Mouse (Mus musculus) neural tube, embryonic 15.5 days (tissue): ENCODE results near the gene Ercc5. TPM values are rescaled to one million over a fixed set of nuclear protein-coding genes. Genes with fewer than 3 reads are reported as not detected.

Experiments used
- ATAC-seq: fragments of 200-750 bp; cut with Nextera tagmentation; 2 replicates; pipeline ENCODE4 v1.8.0; 2017; ENCODE audit warnings: mild to moderate bottlenecking, moderate TSS enrichment, moderate library complexity; ENCODE audit not compliant: low FRiP score
- H3K27ac ChIP-seq: fragments of 300-500 bp; sonication (generic); replicated peaks from 2 replicates; pipeline ENCODE4 v1.5.1; 2015; ENCODE audit warnings: mild to moderate bottlenecking, inconsistent platforms
- H3K27me3 ChIP-seq: fragments of 300-500 bp; sonication (generic); replicated peaks from 2 replicates; pipeline ENCODE4 v1.6.1; 2015; ENCODE audit warnings: inconsistent platforms
- H3K36me3 ChIP-seq: fragments of 300-500 bp; sonication (generic); 2 replicates; pipeline ENCODE4 v1.6.1; 2015; ENCODE audit warnings: inconsistent platforms
- H3K4me1 ChIP-seq: fragments of 300-500 bp; sonication (generic); 2 replicates; pipeline ENCODE4 v1.6.1; 2015; ENCODE audit warnings: inconsistent platforms
- H3K4me2 ChIP-seq: fragments of 300-500 bp; sonication (generic); 2 replicates; pipeline ENCODE4 v1.6.1; 2015; ENCODE audit warnings: inconsistent platforms, mild to moderate bottlenecking, moderate library complexity
- H3K4me3 ChIP-seq: fragments of 300-500 bp; sonication (generic); replicated peaks from 2 replicates; pipeline ENCODE4 v1.5.1; 2015; ENCODE audit warnings: mild to moderate bottlenecking, inconsistent platforms
- H3K9ac ChIP-seq: fragments of 300-500 bp; sonication (generic); replicated peaks from 2 replicates; pipeline ENCODE4 v1.6.1; 2015; ENCODE audit warnings: mild to moderate bottlenecking, inconsistent platforms
- H3K9me3 ChIP-seq: fragments of 300-500 bp; sonication (generic); replicated peaks from 2 replicates; pipeline ENCODE4 v1.6.1; 2016; ENCODE audit warnings: inconsistent platforms
- WGBS: fragments of 180-500 bp; shearing (Covaris S2); methylation state at CpG from one replicate; pipeline ENCODE4 v1.1.7; 2015; ENCODE audit warnings: mixed read lengths; 5-methylcytosine and 5-hydroxymethylcytosine counted together
- polyA plus RNA-seq: library from polyadenylated mRNA; unstranded; fragments of >200 nt; fragmentation: Nextera tagmentation; extraction: Ambion mirVana; gene quantifications from 2 replicates; pipeline ENCODE4 v1.2.1, GENCODE M21; 2015

Gene Ercc5
- polyA plus RNA-seq, 1 experiment from 2014 or later, result 24.2 TPM

DNA sequence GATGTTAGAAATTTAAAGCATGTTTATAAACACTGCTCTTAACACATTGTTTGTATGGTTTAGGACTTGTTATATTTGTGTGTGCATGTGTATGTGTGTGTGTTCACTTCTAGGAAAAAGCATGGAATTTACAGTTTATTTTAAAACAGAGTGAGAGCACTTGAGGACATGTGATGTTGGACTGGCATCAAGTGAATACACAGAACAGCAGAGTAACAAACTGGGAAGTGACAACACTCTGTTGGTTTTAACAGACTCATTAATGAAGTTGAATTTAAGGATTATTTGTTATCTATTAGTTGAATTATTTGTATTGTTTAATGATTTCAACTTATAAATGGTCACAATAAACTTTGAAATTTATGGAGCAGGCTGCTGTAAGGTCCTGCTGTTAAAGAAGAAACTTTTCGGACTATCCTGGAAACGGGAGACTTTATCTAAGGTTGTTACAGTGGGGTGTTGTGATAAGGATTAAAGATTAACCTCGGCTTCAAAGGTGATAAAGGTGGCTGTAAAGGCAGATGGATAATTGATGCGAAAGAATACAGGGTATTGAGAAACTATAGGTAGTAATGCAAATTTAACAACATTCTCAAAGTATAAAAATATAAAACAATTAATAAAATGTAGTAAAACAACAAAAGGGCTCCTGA lies 17.5 kb upstream of the Ercc5 start:
- Histone ChIP-seq H3K27ac (no peak overlapping the region), H3K36me3 (peaks cover 46% of the 10 kb centered on the region), H3K4me1 (no peaks in the 10 kb centered on the region), H3K27me3 (no peaks in the 10 kb centered on the region), H3K4me3 (no peak overlapping the region), H3K4me2 (no peak overlapping the region), H3K9ac (no peak overlapping the region), H3K9me3 (no peaks in the 10 kb centered on the region)
- 92% methylated on average over 4 of the region's 4 CpGs for WGBS
- ATAC-seq, result no peak

DNA sequence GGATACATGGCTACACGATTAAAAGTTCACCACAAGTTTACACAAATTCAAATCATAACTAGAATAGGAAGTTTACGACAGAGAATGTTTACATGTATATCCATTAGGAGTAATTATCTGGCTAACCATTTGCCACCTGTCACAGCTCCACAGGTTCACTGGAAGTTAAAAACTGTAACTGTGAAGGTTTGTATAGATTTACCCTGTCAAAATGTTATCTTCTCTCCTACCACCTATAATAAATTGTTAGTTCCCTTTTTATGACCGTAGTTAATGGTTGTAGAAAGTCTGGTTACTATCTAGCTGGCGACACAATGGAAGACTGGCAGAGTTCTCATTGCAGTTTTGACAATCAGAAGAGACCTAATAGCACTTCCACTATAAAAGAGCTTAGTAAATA lies 7.3 kb upstream of the Ercc5 start:
- Histone ChIP-seq H3K9ac (no peak overlapping the region), H3K4me3 (no peak overlapping the region), H3K27me3 (no peaks in the 10 kb centered on the region), H3K4me2 (no peak overlapping the region), H3K9me3 (no peaks in the 10 kb centered on the region), H3K36me3 (peaks cover 50% of the 10 kb centered on the region), H3K27ac (no peak overlapping the region), H3K4me1 (no peaks in the 10 kb centered on the region)
- no peak for ATAC-seq
- 84% methylated on average over 4 of the region's 4 CpGs for whole genome bisulfite sequencing

DNA sequence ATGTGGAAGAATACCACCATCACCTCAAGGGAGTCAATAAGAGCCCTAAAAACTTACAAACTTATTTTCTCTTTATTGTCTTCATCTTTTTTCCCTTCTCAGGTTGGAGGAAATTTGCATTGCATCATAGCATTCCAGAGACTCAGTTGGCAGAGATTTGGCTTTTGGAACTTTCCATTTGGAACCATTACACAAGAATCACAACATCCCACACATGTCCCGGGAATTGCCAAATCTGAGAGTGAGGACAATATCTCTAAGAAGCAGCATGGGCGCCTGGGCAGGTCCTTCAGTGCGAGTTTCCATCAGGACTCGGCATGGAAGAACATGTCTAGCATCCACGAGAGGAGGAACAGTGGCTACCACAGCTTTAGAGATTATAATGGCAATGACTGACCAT lies 4.8 kb upstream of the Ercc5 start:
- Histone ChIP-seq H3K4me1 (peaks cover 6% of the 10 kb centered on the region; the same call in 1 of the 2 replicates), H3K9ac (no peak overlapping the region), H3K27ac (no peak overlapping the region), H3K36me3 (peaks cover 42% of the 10 kb centered on the region), H3K9me3 (no peaks in the 10 kb centered on the region), H3K27me3 (no peaks in the 10 kb centered on the region), H3K4me2 (no peak overlapping the region), H3K4me3 (no peak overlapping the region)
- 91% methylated on average over 5 of the region's 5 CpGs for WGBS
- ATAC-seq, result no peak

DNA sequence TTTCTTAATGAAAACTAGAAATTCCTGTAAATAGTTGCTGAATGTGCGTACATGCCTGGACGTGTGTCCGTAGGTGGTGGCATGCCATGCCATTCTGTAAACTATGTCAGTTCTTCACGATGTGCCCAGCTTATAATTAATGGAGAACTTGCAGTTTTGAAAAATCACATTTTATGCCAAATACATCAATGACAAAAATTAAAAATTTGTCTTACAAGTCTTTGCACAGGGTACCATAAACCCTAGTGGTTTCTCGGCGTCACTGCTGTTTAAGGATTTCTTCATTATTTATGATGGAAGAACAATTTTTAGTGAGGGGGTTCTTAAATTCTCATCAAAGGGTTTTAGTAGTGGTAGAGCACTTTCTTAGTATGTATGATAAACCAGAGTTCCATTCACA lies 1.2 kb downstream of the Ercc5 start:
- Histone ChIP-seq H3K27me3 (no peaks in the 10 kb centered on the region), H3K4me2 (peak overlapping the region; percentile 73), H3K9me3 (no peaks in the 10 kb centered on the region), H3K9ac (peak overlapping the region; percentile 87), H3K27ac (peak overlapping the region; percentile 97; the same call in 1 of the 2 replicates), H3K36me3 (peaks cover 4% of the 10 kb centered on the region), H3K4me1 (peaks cover 14% of the 10 kb centered on the region), H3K4me3 (peak overlapping the region; percentile 78)
- WGBS, result 20% methylated on average over 6 of the region's 6 CpGs
- ATAC-seq, result no peak

DNA sequence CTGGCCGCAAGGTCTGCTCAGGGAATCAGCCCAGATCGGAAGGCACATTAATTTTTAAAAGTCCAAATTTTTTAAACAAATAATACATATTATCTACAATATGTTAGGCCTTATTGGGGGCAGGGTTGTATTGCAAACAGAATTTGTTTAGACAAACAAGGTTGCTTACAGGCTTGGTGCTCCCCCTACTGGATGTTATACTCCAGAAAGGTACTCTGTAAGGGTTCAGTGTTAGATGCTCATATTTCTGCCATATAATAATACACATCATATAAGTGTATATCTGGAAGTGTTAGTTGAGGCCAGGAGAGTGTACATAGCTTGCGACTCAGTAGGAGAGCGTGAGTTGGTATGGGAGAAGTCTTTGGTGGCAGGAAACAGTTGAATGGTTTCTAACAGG lies 7.7 kb downstream of the Ercc5 start:
- ATAC-seq, result no peak

DNA sequence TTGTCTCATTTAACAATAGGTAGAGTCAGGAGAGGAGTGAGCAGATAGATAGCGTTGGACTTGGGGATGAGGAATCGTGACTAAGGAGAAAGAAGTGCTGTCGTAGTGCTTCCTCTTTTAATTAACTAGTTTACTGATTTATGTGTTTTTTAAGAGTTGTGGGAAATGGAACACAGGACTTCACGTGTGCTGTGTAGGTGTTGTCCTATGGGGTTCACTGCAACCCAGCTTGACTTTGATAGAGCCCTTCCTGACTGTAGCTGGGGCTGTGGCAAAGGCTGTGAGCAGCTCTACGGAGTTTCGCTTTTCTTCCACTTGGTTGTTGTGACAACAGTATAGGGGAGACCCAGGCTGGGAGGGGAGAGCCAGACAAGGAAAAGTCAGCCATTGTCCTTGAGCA lies 10.8 kb downstream of the Ercc5 start:
- Histone ChIP-seq H3K4me2 (no peak overlapping the region), H3K4me3 (no peak overlapping the region), H3K9ac (no peak overlapping the region), H3K4me1 (no peaks in the 10 kb centered on the region), H3K27ac (no peak overlapping the region), H3K27me3 (no peaks in the 10 kb centered on the region), H3K36me3 (peaks cover 53% of the 10 kb centered on the region), H3K9me3 (no peaks in the 10 kb centered on the region)
- 87% methylated on average over 6 of the region's 6 CpGs for WGBS
- no peak for ATAC-seq

More for the DNA sequence above, 7.7 kb downstream of the Ercc5 start:
- H3K27ac ChIP-seq, result no peak overlapping the region
- no peak overlapping the region for H3K4me3 ChIP-seq
- H3K4me2 ChIP-seq, result no peak overlapping the region
- H3K4me1 ChIP-seq, result no peaks in the 10 kb centered on the region; the same call in 1 of the 2 replicates
- H3K9me3 ChIP-seq, result no peaks in the 10 kb centered on the region
- H3K9ac ChIP-seq, result no peak overlapping the region
- no peaks in the 10 kb centered on the region for H3K27me3 ChIP-seq
- 96% methylated on average over 4 of the region's 4 CpGs for WGBS
- H3K36me3 ChIP-seq, result peaks cover 30% of the 10 kb centered on the region

DNA sequence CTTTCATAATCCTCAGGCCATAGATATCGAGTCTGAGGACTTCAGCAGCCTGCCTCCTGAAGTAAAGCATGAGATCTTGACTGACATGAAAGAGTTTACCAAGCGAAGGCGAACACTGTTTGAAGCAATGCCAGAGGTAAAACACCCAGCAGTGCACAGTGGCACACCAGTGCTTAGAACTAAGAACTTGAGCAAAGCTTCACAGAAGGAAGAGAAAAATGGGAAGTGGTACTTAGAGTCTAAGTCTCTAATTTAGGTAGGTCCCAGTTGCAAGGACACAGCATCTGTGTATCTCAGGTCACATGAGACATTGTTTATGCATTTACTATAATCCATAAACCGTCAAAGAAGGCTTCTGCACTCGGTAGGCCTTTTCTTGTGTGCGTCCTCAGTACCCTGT lies 14.3 kb downstream of the Ercc5 start:
- 96% methylated on average over 6 of the region's 6 CpGs for WGBS
- ATAC-seq, result no peak
- Histone ChIP-seq H3K9ac (no peak overlapping the region), H3K4me3 (no peak overlapping the region), H3K27ac (no peak overlapping the region), H3K4me2 (no peak overlapping the region), H3K4me1 (no peaks in the 10 kb centered on the region), H3K9me3 (no peaks in the 10 kb centered on the region), H3K36me3 (peaks cover 74% of the 10 kb centered on the region), H3K27me3 (no peaks in the 10 kb centered on the region)

DNA sequence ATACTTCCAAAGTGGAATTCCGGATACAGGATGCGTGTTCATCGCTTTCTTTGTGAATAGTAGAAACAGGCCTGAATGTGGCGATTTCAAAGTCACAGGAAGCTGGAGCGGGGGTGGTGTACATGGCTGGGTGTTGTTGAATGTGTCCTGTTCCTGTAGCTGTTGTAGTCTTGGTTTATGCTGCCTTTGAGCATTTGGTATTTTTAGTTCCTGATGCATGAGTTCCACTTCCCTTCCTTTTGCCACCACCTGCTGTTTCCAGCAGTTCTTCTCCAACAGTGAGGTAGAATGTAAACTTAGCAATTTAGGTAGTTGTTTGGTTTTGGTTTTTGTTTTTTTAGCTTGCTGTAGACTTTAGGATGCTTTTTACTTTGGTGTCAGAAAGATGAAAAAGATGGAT lies 14.8 kb downstream of the Ercc5 start:
- H3K9me3 ChIP-seq, result no peaks in the 10 kb centered on the region
- H3K4me2 ChIP-seq, result no peak overlapping the region
- H3K36me3 ChIP-seq, result peaks cover 79% of the 10 kb centered on the region
- no peak for ATAC-seq
- no peaks in the 10 kb centered on the region for H3K4me1 ChIP-seq
- no peaks in the 10 kb centered on the region for H3K27me3 ChIP-seq
- H3K27ac ChIP-seq, result no peak overlapping the region
- no peak overlapping the region for H3K4me3 ChIP-seq
- 95% methylated on average over 5 of the region's 5 CpGs for WGBS
- no peak overlapping the region for H3K9ac ChIP-seq

DNA sequence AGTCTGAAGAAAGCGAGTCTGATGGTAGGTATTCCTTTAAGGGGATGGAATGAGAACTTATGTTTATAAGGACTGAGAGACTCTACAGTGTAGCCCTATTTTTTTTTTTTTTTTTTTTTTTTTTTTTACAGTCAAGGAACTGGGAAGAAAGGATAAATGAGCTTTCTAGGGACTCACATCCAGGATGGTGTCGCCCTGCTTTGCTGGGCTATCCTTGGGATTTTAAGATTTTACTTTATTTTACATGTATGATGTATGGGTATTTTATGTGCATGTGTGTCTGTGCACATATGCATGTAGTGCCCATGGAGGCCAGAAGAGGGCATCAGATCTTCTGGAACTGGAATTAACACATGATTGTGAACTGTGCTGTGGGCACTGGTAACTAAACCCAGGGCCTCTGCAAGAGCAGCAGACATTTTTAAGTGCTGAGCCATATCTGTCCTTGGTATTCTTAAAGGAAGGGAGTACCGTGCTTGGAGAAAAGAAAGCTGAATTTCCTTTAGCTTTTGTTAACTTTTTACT lies 20.4 kb downstream of the Ercc5 start:
- Histone ChIP-seq H3K4me2 (no peak overlapping the region), H3K4me1 (no peaks in the 10 kb centered on the region), H3K27ac (no peak overlapping the region), H3K4me3 (no peak overlapping the region), H3K9ac (no peak overlapping the region), H3K9me3 (0 out of 2 replicates have a peak, but pooled peaks cover 4% of the 10 kb centered on the region), H3K36me3 (peaks cover 69% of the 10 kb centered on the region), H3K27me3 (no peaks in the 10 kb centered on the region)
- 98% methylated on average over 3 of the region's 3 CpGs for WGBS
- no peak for ATAC-seq

DNA sequence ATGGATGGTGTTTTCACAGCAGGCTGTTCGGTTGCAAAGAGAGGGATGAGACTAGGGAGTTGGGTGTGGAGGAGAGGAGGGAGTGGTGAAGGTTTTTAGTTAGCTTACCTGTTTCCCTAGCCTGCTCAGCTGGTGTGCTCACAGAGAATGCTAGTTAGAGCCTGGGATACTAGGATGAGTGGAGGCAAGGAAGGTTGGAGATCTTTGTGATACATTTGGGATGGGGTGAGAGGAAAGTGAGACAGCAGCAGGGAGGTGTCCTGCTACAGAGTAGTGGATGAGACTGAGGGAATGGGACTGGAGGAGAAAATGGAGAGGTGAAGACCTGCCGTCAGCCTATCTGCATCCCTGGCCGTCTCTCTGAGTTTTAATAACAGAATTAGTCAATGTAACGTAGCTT lies 25.1 kb downstream of the Ercc5 start:
- no peaks in the 10 kb centered on the region for H3K27me3 ChIP-seq
- ATAC-seq, result no peak
- H3K27ac ChIP-seq, result no peak overlapping the region
- no peak overlapping the region for H3K9ac ChIP-seq
- H3K4me3 ChIP-seq, result no peak overlapping the region
- no peak overlapping the region for H3K4me2 ChIP-seq
- H3K4me1 ChIP-seq, result no peaks in the 10 kb centered on the region
- peaks cover 79% of the 10 kb centered on the region for H3K36me3 ChIP-seq
- 93% methylated on average over 4 of the region's 4 CpGs for WGBS
- H3K9me3 ChIP-seq, result 0 out of 2 replicates have a peak, but pooled peaks cover 4% of the 10 kb centered on the region

DNA sequence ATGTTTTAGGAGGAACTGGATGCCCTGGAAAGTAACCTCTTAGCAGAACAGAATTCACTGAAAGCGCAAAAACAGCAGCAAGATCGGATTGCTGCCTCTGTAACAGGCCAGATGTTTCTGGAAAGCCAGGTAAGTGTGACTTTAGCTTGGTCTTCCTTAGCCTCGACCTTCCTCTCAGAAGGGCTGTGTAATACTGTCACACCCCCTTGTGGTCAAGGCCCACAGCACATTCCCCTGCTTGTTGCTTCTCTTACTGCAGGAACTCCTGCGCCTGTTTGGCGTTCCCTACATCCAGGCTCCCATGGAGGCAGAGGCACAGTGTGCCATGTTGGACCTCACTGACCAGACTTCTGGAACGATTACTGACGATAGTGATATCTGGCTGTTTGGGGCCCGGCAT lies 26.4 kb downstream of the Ercc5 start:
- Histone ChIP-seq H3K27ac (no peak overlapping the region), H3K4me1 (no peaks in the 10 kb centered on the region), H3K4me2 (no peak overlapping the region), H3K4me3 (no peak overlapping the region), H3K36me3 (peaks cover 73% of the 10 kb centered on the region), H3K27me3 (no peaks in the 10 kb centered on the region), H3K9ac (no peak overlapping the region), H3K9me3 (0 out of 2 replicates have a peak, but pooled peaks cover 4% of the 10 kb centered on the region)
- 88% methylated on average over 8 of the region's 8 CpGs for WGBS
- no peak for ATAC-seq

DNA sequence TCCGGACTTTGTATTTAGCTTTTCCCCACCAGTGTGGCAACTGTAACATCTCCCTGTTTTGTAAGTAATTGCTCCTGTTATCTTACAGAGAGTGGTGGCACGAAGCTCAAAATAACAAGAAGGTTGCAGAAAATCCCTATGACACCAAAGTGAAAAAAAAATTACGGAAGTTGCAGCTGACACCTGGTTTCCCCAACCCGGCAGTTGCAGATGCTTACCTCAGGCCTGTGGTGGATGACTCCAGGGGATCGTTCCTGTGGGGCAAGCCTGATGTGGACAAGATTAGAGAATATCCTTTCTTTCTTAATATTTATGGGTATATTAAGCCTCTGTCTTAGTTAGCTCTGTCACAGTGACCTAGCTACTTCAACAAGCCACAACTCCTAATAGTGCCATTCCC lies 30.5 kb downstream of the Ercc5 start:
- no peak for ATAC-seq
- H3K36me3 ChIP-seq, result peaks cover 72% of the 10 kb centered on the region

More for the DNA sequence above, 30.5 kb downstream of the Ercc5 start:
- no peak overlapping the region for H3K4me3 ChIP-seq
- 96% methylated on average over 5 of the region's 5 CpGs for WGBS
- no peaks in the 10 kb centered on the region for H3K9me3 ChIP-seq
- H3K4me1 ChIP-seq, result no peaks in the 10 kb centered on the region
- no peak overlapping the region for H3K27ac ChIP-seq
- H3K9ac ChIP-seq, result no peak overlapping the region
- H3K4me2 ChIP-seq, result no peak overlapping the region
- no peaks in the 10 kb centered on the region for H3K27me3 ChIP-seq
